Mouse (Mus musculus) spleen, adult 2 months (tissue): ENCODE measurements around the gene D10Wsu102e. TPM values are rescaled to one million over a fixed set of nuclear protein-coding genes. Genes with fewer than 3 reads are reported as not detected.

Experiments used
- DNase-seq, 2 experiments: peaks; one replicate each; pipeline versions ENCODE4 v3.0.0 to v3.0.0-alpha.2; 2012 to 2021; ENCODE audit warnings: low spot score in 2 of 2, low read depth in 1 of 2
- H3K27ac ChIP-seq: fragments of 200-500 bp; 2 replicates; pipeline ENCODE4 v1.5.1; 2012; ENCODE audit warnings: low read length, inconsistent platforms; ENCODE audit not compliant: insufficient read depth
- H3K27me3 ChIP-seq: fragments of 200-500 bp; 2 replicates; pipeline ENCODE4 v1.6.1; 2012; ENCODE audit warnings: mild to moderate bottlenecking, moderate library complexity, low read length, inconsistent platforms; ENCODE audit not compliant: control insufficient read depth, insufficient read depth
- H3K36me3 ChIP-seq: fragments of 200-500 bp; 2 replicates; pipeline ENCODE4 v1.6.1; 2012; ENCODE audit warnings: mild to moderate bottlenecking, low read length, inconsistent platforms; ENCODE audit not compliant: control insufficient read depth, insufficient read depth
- H3K4me1 ChIP-seq: fragments of 200-500 bp; 2 replicates; pipeline ENCODE4 v1.6.1; 2011; ENCODE audit warnings: inconsistent platforms; ENCODE audit not compliant: control insufficient read depth, insufficient read depth, insufficient read length
- H3K4me3 ChIP-seq: fragments of 200-500 bp; 2 replicates; pipeline ENCODE4 v1.5.1; 2011; ENCODE audit warnings: mild to moderate bottlenecking, inconsistent platforms; ENCODE audit not compliant: insufficient read depth, insufficient read length; ENCODE audit errors: extremely low read depth
- CTCF ChIP-seq: fragments of 200-500 bp; IDR thresholded peaks from 2 replicates; pipeline ENCODE4 v1.5.1; 2011; ENCODE audit warnings: mild to moderate bottlenecking, inconsistent platforms; ENCODE audit not compliant: insufficient read depth, insufficient read length, insufficient replicate concordance; ENCODE audit errors: extremely low read depth
- POLR2A ChIP-seq: fragments of 200-500 bp; IDR thresholded peaks from 2 replicates; pipeline ENCODE4 v1.6.1; 2011; ENCODE audit warnings: low read depth, low read length, inconsistent platforms
- WGBS: fragments of 180-500 bp; shearing (Covaris S2); methylation state at CpG from one replicate; pipeline ENCODE4 v1.1.7; 2018; 5-methylcytosine and 5-hydroxymethylcytosine counted together
- polyA plus RNA-seq: library from polyadenylated mRNA; depleted of rRNA; stranded (reverse); fragments of >200 nt; gene quantifications from 2 replicates; pipeline ENCODE4 v1.2.3, GENCODE M21; 2012

D10Wsu102e gene
- polyA plus RNA-seq, 1 experiment = 0.29 TPM

DNA sequence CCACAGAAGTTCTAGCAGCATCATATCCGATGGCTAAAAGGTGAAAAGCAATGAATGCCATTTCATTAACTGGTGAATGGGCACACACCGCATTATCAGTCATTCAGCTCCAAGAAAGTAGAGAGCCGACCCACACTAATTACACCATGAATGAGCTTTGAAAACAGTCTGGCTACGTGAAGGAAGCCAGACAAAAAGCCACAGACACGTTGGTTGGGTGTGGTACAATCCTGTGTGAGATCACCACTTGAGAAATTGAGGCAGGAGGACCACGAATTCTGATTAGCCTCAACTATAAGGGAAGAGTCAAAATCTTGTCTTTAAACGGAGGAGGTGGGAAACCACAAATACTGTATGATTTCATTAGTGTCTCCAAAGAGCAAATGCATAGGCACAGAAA lies 23.7 kb upstream of the D10Wsu102e start:
- TF ChIP-seq POLR2A (no peak), CTCF (no peak)
- peaks cover 17% of the 10 kb centered on the region for H3K4me1 ChIP-seq
- no peak overlapping the region for H3K27ac ChIP-seq
- no peaks in the 10 kb centered on the region for H3K36me3 ChIP-seq
- no peak for DNase-seq
- H3K27me3 ChIP-seq = peaks cover 5% of the 10 kb centered on the region
- H3K4me3 ChIP-seq = no peak overlapping the region
- 32% methylated on average over 7 of the region's 7 CpGs for WGBS

DNA sequence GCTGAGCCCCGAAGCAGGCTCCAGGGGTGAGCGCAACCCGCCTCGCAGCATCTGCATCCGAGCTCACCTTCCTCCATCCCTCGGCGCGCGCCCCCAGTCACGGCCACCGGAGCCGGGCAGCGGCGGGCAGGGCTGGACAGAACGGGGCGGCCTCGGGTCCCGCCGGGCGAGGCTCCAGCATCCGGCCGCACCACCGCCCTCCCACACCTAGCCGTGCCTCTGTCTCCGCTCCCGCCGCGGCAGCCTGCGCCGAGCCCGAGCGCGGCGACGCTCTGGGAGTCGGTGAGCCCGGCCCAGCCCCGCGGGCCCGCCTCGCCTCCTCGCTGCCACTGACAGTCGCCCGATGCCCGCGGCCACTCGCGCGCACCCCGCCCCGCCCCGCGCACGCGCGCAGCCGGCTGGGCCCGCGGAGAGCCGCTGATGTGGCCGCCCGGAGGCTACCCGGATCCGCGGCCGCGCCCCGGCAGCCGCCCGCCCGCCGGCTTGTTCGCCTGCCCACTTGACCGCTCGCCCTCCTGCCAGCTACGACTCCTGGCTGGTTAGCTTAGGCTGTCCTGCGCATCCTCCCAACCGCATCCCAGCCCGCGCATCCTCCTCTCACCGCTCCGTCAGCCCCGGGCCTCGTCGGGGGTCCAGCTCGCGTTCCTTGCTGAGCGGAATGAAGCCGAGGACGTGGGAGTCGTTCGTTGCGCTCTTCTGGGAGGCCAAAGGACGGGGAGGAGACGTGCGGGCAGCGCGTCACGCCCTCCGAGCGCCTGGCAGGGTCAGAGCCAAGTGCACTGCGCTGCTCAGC lies 22.7 kb upstream of the D10Wsu102e start, which contains the start of gene Slc41a2:
Gene Slc41a2 (minus strand): TSS at position 724 of the 793 bp plus-strand sequence.
- Histone ChIP-seq H3K27ac (peak within 1 kb of the TSS; percentile 63), H3K27me3 (peaks cover 5% of the 10 kb centered on the region), H3K36me3 (no peaks in the 10 kb centered on the region), H3K4me3 (peak within 1 kb of the TSS; percentile 83), H3K4me1 (peaks cover 11% of the 10 kb centered on the region)
- peak in 1 of 2 experiments; percentile 65 for DNase-seq
- TF ChIP-seq CTCF = no peak
- no peak for TF ChIP-seq POLR2A
- 1% methylated on average over 84 of the region's 102 CpGs for WGBS

DNA sequence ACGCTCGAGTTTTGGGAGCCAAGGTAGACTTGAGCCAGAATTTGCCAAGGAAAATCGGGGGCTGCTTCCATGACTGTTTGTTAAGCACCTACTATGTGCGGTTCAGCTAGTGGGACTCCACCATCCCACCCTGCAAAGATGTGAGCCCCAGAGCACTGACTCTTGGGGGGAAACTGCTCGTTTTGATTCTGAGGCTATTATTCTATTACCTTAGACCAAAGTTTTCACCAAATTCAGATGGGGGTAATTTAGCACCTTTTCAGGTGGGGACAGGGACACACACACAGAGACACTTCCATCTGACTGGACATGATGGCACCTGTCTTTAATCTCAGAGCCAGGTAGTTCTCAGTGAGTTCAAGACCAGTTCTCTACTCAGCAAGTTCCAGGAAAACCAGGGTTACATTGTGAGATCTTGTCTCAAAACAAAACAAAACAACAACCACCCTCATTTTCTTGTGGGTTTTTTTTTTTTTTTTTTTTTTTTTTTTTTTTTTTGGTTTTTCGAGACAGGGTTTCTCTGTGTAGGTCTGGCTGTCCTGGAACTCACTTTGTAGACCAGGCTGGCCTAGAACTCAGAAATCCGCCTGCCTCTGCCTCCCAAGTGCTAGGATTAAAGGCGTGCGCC lies 21.9 kb upstream of the D10Wsu102e start:
- Histone ChIP-seq H3K4me3 (peak overlapping the region; percentile 83; the same call in 1 of the 2 replicates), H3K27me3 (peaks cover 5% of the 10 kb centered on the region), H3K4me1 (peaks cover 9% of the 10 kb centered on the region), H3K36me3 (no peaks in the 10 kb centered on the region), H3K27ac (0 out of 2 replicates have a peak overlapping the region, but pooled peaks have one; percentile 63)
- 47% methylated on average over 8 of the region's 9 CpGs for WGBS
- no peak for DNase-seq
- TF ChIP-seq CTCF = no peak
- no peak for TF ChIP-seq POLR2A

DNA sequence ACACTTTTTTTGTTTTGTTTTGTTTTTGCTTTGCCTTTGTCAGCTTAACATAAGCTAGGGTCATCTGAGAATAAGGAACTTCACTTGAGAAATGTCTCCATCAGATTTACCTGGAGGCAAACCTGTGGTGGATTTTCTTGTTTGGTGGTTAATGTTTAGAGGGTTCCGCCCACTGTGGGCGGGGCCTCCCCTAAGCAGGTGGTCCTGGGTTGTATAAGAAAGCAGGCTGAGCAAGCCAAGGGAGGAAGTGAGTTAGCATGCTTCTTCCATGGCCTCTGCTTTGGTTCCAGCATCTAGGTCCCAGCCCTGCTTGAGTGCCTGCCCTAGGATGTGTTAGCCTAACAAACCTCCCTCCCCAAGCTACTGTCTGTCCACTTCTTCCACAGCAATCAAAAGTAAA lies 18.8 kb upstream of the D10Wsu102e start:
- 70% methylated on average over 2 of the region's 2 CpGs for WGBS
- no peak for TF ChIP-seq POLR2A
- TF ChIP-seq CTCF = no peak
- no peaks in the 10 kb centered on the region for H3K36me3 ChIP-seq
- H3K4me1 ChIP-seq = peaks cover 9% of the 10 kb centered on the region
- no peak for DNase-seq
- H3K27ac ChIP-seq = no peak overlapping the region
- peaks cover 5% of the 10 kb centered on the region for H3K27me3 ChIP-seq
- H3K4me3 ChIP-seq = no peak overlapping the region

DNA sequence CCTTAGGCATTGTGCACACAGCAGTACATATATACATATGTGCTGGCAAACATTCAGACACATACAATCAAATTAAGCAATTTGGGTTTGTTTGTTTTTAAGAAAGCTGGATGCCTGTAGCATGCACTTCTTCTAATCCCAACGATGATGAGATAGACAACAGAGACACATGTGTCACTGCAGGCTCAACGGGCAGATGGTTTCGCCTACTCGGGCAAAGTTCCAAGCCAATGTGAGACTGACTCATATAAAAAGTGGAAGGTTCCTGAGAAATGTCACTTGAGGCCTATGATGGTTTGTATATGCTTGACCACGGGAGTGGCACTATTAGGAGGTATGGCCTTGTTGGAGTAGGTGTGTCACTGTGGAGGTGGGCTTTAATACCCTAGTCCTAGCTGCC lies 16.9 kb upstream of the D10Wsu102e start:
- no peak overlapping the region for H3K27ac ChIP-seq
- H3K4me1 ChIP-seq = peaks cover 2% of the 10 kb centered on the region; the same call in 1 of the 2 replicates
- TF ChIP-seq CTCF = no peak
- no peak for TF ChIP-seq POLR2A
- no peak overlapping the region for H3K4me3 ChIP-seq
- DNase-seq = no peak
- 56% methylated on average over 5 of the region's 5 CpGs for WGBS
- no peaks in the 10 kb centered on the region for H3K36me3 ChIP-seq
- no peaks in the 10 kb centered on the region for H3K27me3 ChIP-seq

DNA sequence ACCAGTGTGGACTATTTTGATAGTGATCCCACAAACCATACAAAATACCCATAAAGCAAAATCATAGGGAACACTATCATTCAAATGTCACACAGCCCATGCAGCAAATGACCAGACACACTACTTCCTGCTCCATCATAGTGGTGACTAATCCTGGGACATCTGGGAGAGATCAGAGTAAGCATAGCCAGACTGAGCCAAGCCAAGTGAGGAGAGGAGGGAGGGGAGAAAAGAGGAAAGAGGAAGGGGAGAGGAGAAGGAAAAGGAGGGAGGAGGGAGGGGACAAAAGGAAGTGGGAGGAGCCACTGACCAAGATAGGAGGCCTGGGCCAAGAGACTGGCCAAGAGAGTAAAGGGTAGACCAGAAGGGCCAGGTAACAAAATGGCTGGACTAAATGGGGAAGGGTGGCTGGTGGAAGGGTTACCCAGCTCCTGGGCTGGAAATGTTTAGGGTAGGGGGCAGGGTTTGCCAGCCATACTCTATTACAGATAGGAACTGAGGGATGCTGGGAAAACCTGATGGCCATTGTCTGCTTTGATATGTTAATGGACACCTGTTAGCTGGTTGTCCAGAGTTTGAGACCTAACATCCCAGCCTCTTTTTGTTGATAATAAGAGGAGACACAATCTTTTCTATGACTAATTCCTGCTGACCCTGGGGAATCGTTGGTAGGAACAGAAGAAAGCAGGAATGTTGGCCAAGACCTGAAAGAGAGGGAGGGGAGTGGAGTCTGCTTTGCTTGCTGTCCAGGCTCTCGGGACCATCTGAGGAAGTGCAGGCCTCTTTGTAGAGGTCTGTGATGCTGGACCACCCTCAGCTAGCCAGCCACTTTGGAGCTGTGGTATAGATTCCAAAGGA lies 16.0 kb upstream of the D10Wsu102e start:
- H3K4me1 ChIP-seq = peaks cover 2% of the 10 kb centered on the region; the same call in 1 of the 2 replicates
- no peaks in the 10 kb centered on the region for H3K36me3 ChIP-seq
- DNase-seq = no peak
- WGBS = 82% methylated on average over 2 of the region's 2 CpGs
- no peaks in the 10 kb centered on the region for H3K27me3 ChIP-seq
- H3K4me3 ChIP-seq = no peak overlapping the region
- no peak for TF ChIP-seq POLR2A
- TF ChIP-seq CTCF = no peak
- no peak overlapping the region for H3K27ac ChIP-seq
